Mouse (Mus musculus) lung, adult 2 months (tissue): ENCODE results near the gene Corin.

Experiments used
- CTCF ChIP-seq: fragments of 200-500 bp; IDR thresholded peaks from 2 replicates; pipeline ENCODE4 v1.5.1; 2011; ENCODE audit warnings: mild to moderate bottlenecking, low read length, control low read depth; ENCODE audit not compliant: insufficient read depth
- POLR2A ChIP-seq: fragments of 200-500 bp; IDR thresholded peaks from 2 replicates; pipeline ENCODE4 v1.6.1; 2011; ENCODE audit warnings: low read depth, mild to moderate bottlenecking, control low read depth, low read length, borderline replicate concordance; ENCODE audit errors: extremely low read depth

DNA sequence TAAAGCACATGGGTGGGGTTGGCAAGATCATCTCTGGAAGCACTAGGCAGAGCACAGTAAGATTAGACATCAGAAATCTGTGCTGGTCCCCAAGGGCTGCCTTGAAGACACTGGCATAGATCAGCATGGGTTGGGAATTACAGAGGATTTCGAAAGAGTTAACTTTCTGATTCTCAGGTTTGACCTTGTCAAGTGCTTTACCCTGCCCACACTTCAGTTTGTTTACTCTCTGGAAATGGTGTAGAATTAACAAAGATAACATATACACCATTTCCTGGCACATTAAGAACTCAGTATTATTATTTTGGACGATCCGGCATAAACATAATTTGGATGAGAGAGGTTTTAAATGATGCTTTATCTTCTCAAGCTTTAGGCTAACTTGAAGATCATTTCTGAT, 219.2 kb downstream of the Corin start:
- no peak for TF ChIP-seq POLR2A
- TF ChIP-seq CTCF: no peak
